9 mouse cellular contexts compared by ENCODE assay signal in genomic region chr11:70458688-70459600, GRCm38 (mm10). TPM values are rescaled to one million over a fixed set of nuclear protein-coding genes. Genes with fewer than 3 reads are reported as not detected.
DNase-seq lines count a peak whose midpoint lies in the region; ATAC-seq and TF ChIP-seq lines count a peak whose summit lies in the region.
"Had no signal": no experiment of that assay in that cellular context is flagged by ENCODE, and none has a peak within 500 bp of the region (broad histone marks: within the 10 kb centered on the region; RNA-seq: fewer than 3 reads in every experiment).

Gene Zmynd15, plus strand, starts transcription at chr11:70459433.

- H3K4me3 ChIP-seq in ES-E14 (ENCODE audit: insufficient read depth in 1 of 2, low read depth in 1 of 2, low read length in 2 of 2, poor library complexity in 1 of 2, severe bottlenecking in 1 of 2): peak within 1 kb of the TSS; percentile 60 to 63
- peak within 1 kb of the TSS; percentile 42 for H3K4me3 ChIP-seq in hindbrain, embryonic 13.5 days
- H3K4me3 ChIP-seq in midbrain, embryonic 10.5 days: peak within 1 kb of the TSS; percentile 60

- H3K4me1 ChIP-seq in ES-E14 (ENCODE audit: control insufficient read depth in 2 of 2, insufficient read depth in 2 of 2, low read length in 2 of 2, poor library complexity in 1 of 2): 0 out of 4 replicates have a peak, but pooled peaks cover 0 to 2% of the 10 kb centered on the region in 2 experiments
- peaks cover 15% of the 10 kb centered on the region for H3K4me1 ChIP-seq in hindbrain, embryonic 13.5 days (replicated peaks)
- H3K4me1 ChIP-seq in midbrain, embryonic 10.5 days: peaks cover 14% of the 10 kb centered on the region

- no peak for ATAC-seq in hindbrain, embryonic 13.5 days (ENCODE audit: low FRiP score)

- H3K4me2 ChIP-seq in hindbrain, embryonic 13.5 days: peak within 1 kb of the TSS; percentile 64

- no peaks in the 10 kb centered on the region for H3K9me3 ChIP-seq in ES-E14 (ENCODE audit: control insufficient read depth, insufficient read depth, low read depth, low read length)
- no peaks in the 10 kb centered on the region for H3K9me3 ChIP-seq in hindbrain, embryonic 13.5 days
- no peaks in the 10 kb centered on the region for H3K9me3 ChIP-seq in midbrain, embryonic 10.5 days (replicated peaks)

- in situ Hi-C loops in ES-E14 (cut with MboI; ENCODE audit: low sequenced_read_pairs in 2 of 2, unreplicated experiment in 2 of 2): no loop called here

- peaks cover 62% of the 10 kb centered on the region for H3K27me3 ChIP-seq in hindbrain, embryonic 13.5 days
- H3K27me3 ChIP-seq in midbrain, embryonic 10.5 days (ENCODE audit: low read depth, poor library complexity, severe bottlenecking): peaks cover 64% of the 10 kb centered on the region

- no peak within 1 kb of the TSS for H3K27ac ChIP-seq in ES-E14 (ENCODE audit: insufficient read depth, low read depth, low read length, poor library complexity, severe bottlenecking)
- no peak within 1 kb of the TSS for H3K27ac ChIP-seq in hindbrain, embryonic 13.5 days
- peak within 1 kb of the TSS; percentile 46 for H3K27ac ChIP-seq in midbrain, embryonic 10.5 days (replicated peaks)

- H3K36me3 ChIP-seq in ES-E14 (ENCODE audit: control insufficient read depth, insufficient read depth, low read length, poor library complexity, severe bottlenecking): peaks cover 3% of the 10 kb centered on the region; the same call in 1 of the 2 replicates
- H3K36me3 ChIP-seq in hindbrain, embryonic 13.5 days: peaks cover 5% of the 10 kb centered on the region
- H3K36me3 ChIP-seq in midbrain, embryonic 10.5 days: peaks cover 6% of the 10 kb centered on the region; the same call in 1 of the 2 replicates

- 20% methylated on average over 31 of the region's 32 CpGs for WGBS in hindbrain, embryonic 13.5 days
- 15% methylated on average over 32 of the region's 32 CpGs for WGBS in midbrain, embryonic 10.5 days

- peak within 1 kb of the TSS; percentile 56 for H3K9ac ChIP-seq in ES-E14 (ENCODE audit: insufficient read depth, low read depth, low read length, poor library complexity, severe bottlenecking)
- peak within 1 kb of the TSS; percentile 68 for H3K9ac ChIP-seq in hindbrain, embryonic 13.5 days

- peak; percentile 25 to 35 for DNase-seq in cerebellum, postnatal 10 days
- no peak for DNase-seq in cerebellum, adult 8-10 months
- no peak for DNase-seq in ES-E14 (ENCODE audit: low read depth, low spot score)
- peak; percentile 37 for DNase-seq in midbrain, embryonic 10.5 days (ENCODE audit: low spot score)
- DNase-seq in left cerebral cortex, adult 8-10 months (ENCODE audit: low spot score in 2 of 2): no peak
- DNase-seq in layer of hippocampus, adult 11-12 months (ENCODE audit: low spot score): no peak
- no peak for DNase-seq in gastrocnemius, adult 8-10 months (ENCODE audit: low spot score in 2 of 2)

TF ChIP-seq in ES-E14, 5 proteins besides CTCF, POLR2A, EP300 and RAD21:
- no peak for TF ChIP-seq CHD2 (IDR thresholded peaks at IDR 0.05; ENCODE audit: low read depth, low read length)
- no peak for TF ChIP-seq ZC3H11A (IDR thresholded peaks at IDR 0.05; ENCODE audit: borderline replicate concordance, low read depth, low read length)
- no peak for TF ChIP-seq ZNF384 (IDR thresholded peaks at IDR 0.05; ENCODE audit: low read depth, low read length)
- no peak for TF ChIP-seq MAFK (IDR thresholded peaks at IDR 0.05; ENCODE audit: insufficient read depth, low read depth, low read length)
- no peak for TF ChIP-seq HCFC1 (IDR thresholded peaks at IDR 0.05; ENCODE audit: borderline replicate concordance, insufficient read depth, low read length)
TF ChIP-seq in ES-E14: peak in this region for 0.

RNA-seq across cellular contexts. Expression of gene Zmynd15, which starts in this region (rescaled TPM):
- total RNA-seq in ES-E14 (2012; rRNA removed): 0.54 and 1.5 TPM in 2 replicates
- 0.45 and 0.98 TPM in 2 replicates for polyA plus RNA-seq in hindbrain, embryonic 13.5 days (2015; fragmentation: Nextera tagmentation; extraction: Ambion mirVana)
- polyA plus RNA-seq in midbrain, embryonic 10.5 days (2016; fragmentation: Nextera tagmentation; extraction: Ambion mirVana): 0.14 and 0.40 TPM in 2 replicates
- under 1 TPM; 0.11 to 0.79 (median 0.46) TPM for total RNA-seq in left cerebral cortex, adult 8-10 months (2022)
- total RNA-seq in gastrocnemius, adult 8-10 months (2022): under 1 TPM in 3 of 4 experiments, not detected in 1; 0.10 to 0.48 (median 0.31) TPM
- total RNA-seq: common myeloid progenitor, adult 5-6 weeks had no signal

Comparison
In these comparisons a context has a peak if more than half of its experiments do, and no peak if none do; other contexts are left out.
1. DNase-seq: peak in cerebellum, postnatal 10 days (2 of 2); none in cerebellum, adult 8-10 months (single experiment), ES-E14 (single experiment), left cerebral cortex, adult 8-10 months (0 of 2), layer of hippocampus, adult 11-12 months (single experiment) and gastrocnemius, adult 8-10 months (0 of 2).
2. Peak in DNase-seq, H3K4me3 ChIP-seq and H3K27ac ChIP-seq in midbrain, embryonic 10.5 days; RNA of the gene not detected or under 1 TPM.
3. Peak in every context shown above with its lines, with median percentiles within 50 percentile points of each other: H3K4me3 ChIP-seq.